Mouse (Mus musculus): ENCODE data around the gene Slc8a1.

DNA sequence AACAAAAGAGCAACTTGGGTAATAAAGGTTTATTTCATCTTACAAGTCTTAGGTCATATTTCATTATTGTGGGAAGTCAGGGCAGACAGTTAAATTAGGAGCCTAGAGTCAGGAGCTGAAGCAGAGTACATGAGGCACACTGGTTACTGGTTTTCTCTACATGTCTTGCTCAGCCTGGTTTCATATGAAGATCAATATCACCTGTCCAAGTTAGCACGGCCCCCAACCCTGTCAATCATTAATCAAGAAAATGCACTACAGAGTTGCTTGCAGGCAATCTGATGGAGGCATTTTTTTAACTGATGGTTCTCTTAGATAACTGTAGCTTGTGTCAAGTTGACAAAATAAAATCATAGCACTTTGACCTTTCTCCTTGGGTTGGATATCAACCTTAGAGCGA is 2.6 kb downstream of the Slc8a1 start:
- TF ChIP-seq CTCF (IDR thresholded peaks at IDR 0.05; ENCODE audit: low read depth, low read length) = no peak
- TF ChIP-seq POLR2AphosphoS5 (IDR thresholded peaks at IDR 0.05; ENCODE audit: insufficient replicate concordance, low read depth, low read length) = no peak
